Mouse (Mus musculus): ENCODE data around the gene Cnih3.

DNA sequence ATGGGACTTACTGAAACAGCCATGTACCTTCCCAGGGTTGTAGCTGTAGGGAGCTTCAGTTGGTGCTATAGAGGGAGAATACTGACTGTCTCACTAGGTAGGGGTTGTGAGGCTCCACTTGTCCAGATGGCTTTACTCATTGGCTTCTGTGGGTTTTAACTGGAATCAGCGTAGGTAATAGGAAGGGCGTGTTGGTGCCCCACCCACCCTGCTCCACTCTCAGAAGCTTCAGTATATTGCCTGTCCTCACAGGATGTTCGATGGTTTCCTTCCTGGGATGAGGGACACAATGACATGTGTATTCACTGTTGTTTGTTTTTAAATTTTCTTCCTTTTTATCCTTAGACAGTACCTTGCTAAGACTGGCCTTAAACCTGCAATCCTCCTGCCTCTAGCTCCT, 37.1 kb upstream of the Cnih3 start:
- TF ChIP-seq GATA1 (IDR thresholded peaks at IDR 0.05; ENCODE audit: borderline replicate concordance, low read length): no peak
- no peak for TF ChIP-seq CTCF (IDR thresholded peaks at IDR 0.05; ENCODE audit: low read depth, low read length)

Data from G1E (cell line).